Mouse (Mus musculus) CD8-positive naive resting alpha-beta T cell, adult 57 days (primary cell): ENCODE data around the gene C87499. TPM values are rescaled to one million over a fixed set of nuclear protein-coding genes. Genes with fewer than 3 reads are reported as not detected.

Source experiments
- total RNA-seq: library from RNA; stranded (reverse); gene quantifications from one replicate; pipeline ENCODE4 v1.2.4, GENCODE M21; 2023

C87499 gene
- not detected for total RNA-seq

DNA sequence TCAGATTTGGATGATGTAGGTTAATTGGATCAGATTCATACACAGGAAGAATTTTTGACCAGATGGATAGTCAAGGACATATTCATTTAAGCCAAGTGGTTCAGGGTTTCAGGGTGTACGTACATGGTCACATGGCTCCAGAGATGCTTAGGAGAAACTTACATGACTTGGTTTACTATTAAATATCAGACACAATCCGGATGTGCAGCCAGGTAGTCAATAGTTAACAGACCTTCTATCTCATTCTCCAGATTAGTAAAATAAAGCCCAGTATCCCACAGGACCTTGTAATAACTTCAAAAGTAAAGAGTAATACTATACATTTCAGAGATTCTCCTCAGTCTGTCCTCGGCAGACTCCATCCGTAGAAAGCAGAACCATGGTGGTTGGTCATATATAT is at the start of gene C87499:
C87499 (minus strand) TSS at position 101 of the 400 bp plus-strand sequence.

DNA sequence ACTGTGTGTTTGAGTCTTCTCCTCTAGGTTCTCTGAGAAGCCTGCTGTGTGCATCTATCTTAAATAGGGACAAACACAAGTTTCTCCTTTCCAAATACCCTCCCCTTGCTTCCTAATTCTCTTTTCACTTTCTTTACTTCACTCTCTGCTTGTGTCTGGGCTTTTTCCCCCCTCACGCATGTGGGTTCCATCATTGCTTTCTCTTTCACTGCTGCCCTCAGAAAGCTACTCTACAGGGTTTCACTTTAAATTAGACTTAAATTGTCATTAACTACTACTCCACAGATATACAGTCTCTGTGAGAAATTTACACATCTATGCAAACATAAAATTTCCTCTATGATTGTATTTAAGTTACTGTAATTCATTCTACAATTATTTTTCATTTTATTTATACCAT is 49.6 kb upstream of the C87499 start, which contains the start of gene Ifna2:
Ifna2 (minus strand) TSS at position 101 of the 400 bp plus-strand sequence.

DNA sequence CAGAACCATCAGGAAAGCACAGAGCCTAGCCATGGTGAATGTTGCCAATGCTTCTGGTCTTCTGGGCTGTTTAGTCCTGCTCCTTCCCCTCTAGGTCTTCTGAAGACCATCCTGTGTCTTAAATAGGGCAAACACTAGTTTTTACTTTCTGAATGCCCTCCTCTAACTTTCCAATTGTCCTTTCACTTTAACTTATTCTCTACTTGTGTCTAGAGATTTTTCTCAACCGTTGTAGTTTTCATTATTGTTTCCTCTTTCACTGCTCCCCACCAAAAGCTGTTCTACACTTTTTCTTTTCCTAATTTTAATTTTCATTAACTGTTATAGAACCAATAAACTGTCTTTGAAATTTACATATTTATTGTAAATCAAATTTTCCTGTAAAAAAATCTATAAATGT is 42.6 kb upstream of the C87499 start, which contains the start of gene Ifna16:
Ifna16 (minus strand) TSS at position 101 of the 400 bp plus-strand sequence.

DNA sequence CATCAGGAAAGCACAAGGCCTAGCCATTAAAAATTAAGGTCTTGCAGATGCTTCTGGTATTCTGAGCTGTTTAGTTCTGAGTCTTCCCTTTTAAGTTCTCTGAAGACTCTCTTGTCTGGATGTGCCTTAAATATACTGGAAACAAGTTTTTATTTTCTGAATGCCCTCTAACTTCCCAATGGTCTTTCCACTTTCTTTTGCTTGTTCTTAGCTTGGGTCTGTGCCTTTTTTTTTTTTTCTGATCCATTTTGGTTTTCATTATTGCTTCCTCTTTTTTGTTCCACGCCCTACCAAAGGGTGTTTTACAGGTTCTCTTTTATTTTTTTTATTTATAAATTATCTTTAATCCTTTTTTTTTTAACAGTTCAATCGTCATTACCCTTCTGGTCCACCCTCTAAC is 10.1 kb upstream of the C87499 start, which contains the start of gene Ifna13:
Ifna13 (minus strand) TSS at position 101 of the 400 bp plus-strand sequence.

DNA sequence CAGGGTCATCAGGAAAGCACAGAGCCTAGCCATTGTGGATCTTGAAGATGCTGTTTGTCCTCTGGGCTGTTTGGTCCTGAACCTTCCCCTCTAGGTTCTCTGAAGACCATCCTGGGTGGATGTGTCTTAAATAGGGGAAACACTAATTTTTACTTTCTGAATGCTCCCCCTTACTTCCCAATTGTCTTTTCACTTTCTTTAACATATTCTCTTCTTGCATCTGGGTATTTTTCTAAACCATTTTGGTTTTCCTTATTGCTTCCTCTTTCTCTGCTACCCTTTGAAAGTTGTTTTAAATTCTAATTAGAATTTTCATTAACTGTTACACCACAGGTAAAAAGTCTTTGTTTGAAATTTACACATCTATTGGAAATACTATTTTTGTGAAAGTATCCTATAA is 30.9 kb downstream of the C87499 start, which contains the start of gene Ifna12:
Ifna12 (minus strand) TSS at position 101 of the 400 bp plus-strand sequence.

DNA sequence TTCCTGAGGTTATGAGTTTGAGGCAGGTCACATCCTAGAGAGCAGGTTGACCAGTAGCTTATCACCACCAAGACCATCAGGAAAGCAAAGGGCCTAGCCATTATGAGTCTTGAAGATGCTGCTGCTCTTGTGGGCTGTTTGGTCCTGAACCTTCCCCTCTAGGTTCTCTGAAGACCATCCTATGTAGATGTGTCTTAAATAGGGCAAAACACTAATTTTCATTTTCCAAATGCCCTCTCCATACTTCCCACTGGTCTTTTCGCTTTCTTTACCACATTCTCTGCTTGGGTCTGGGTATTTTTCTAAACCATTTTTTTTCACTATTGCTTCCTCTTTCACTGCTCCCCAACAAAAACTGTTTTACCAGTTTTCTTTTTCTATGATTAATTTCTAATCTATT is 41.9 kb downstream of the C87499 start, which contains the start of gene Ifna9:
Ifna9 (minus strand) TSS at position 101 of the 400 bp plus-strand sequence.

Other genes starting within 250 kb of the C87499 start
- gene Hacd4, start 195.5 kb downstream of the C87499 start, total RNA-seq: 0.24 TPM
- not detected for gene Ifnb1, start 111.6 kb downstream of the C87499 start, total RNA-seq
- not detected for gene Ifna15, start 76.2 kb downstream of the C87499 start, total RNA-seq
- gene Ifna14, start 62.6 kb downstream of the C87499 start, total RNA-seq: not detected
- gene Ifna9, start 42.0 kb downstream of the C87499 start, total RNA-seq: not detected
- gene Ifna12, start 31.0 kb downstream of the C87499 start, total RNA-seq: not detected
- not detected for gene Ifna13, start 10.0 kb upstream of the C87499 start, total RNA-seq
- gene Ifna16, start 42.5 kb upstream of the C87499 start, total RNA-seq: not detected
- not detected for gene Ifna2, start 49.5 kb upstream of the C87499 start, total RNA-seq
- gene Ifnab, start 56.9 kb upstream of the C87499 start, total RNA-seq: not detected
- 1.4 TPM for gene Gm26566, start 87.4 kb upstream of the C87499 start, total RNA-seq
- gene Klhl9, start 88.1 kb upstream of the C87499 start, total RNA-seq: 38.7 TPM
- gene Gm13271, start 120.5 kb upstream of the C87499 start, total RNA-seq: not detected
- not detected for gene Gm13283, start 125.7 kb upstream of the C87499 start, total RNA-seq
- not detected for gene Gm13290, start 139.4 kb upstream of the C87499 start, total RNA-seq
- not detected for gene Gm13289, start 142.5 kb upstream of the C87499 start, total RNA-seq
- not detected for gene Gm13272, start 145.4 kb upstream of the C87499 start, total RNA-seq
- not detected for gene Ifnz, start 147.7 kb upstream of the C87499 start, total RNA-seq
- not detected for gene Gm13276, start 151.3 kb upstream of the C87499 start, total RNA-seq
- gene Gm13277, start 154.2 kb upstream of the C87499 start, total RNA-seq: not detected
- gene Gm13278, start 157.1 kb upstream of the C87499 start, total RNA-seq: not detected
- gene Gm13275, start 160.1 kb upstream of the C87499 start, total RNA-seq: not detected
- gene Gm13279, start 163.0 kb upstream of the C87499 start, total RNA-seq: not detected
- not detected for gene Gm13285, start 165.3 kb upstream of the C87499 start, total RNA-seq
- not detected for gene Gm13287, start 168.8 kb upstream of the C87499 start, total RNA-seq
- gene Gm13288, start 171.1 kb upstream of the C87499 start, total RNA-seq: not detected
- gene Ifna7, start 181.8 kb upstream of the C87499 start, total RNA-seq: not detected
- not detected for gene Ifna11, start 185.5 kb upstream of the C87499 start, total RNA-seq
- gene Ifna6, start 193.0 kb upstream of the C87499 start, total RNA-seq: not detected
- not detected for gene Ifna5, start 201.1 kb upstream of the C87499 start, total RNA-seq
- not detected for gene Ifna4, start 207.4 kb upstream of the C87499 start, total RNA-seq
- gene Ifna1, start 215.7 kb upstream of the C87499 start, total RNA-seq: not detected
- not detected for gene Ifne, start 245.8 kb upstream of the C87499 start, total RNA-seq